Mouse (Mus musculus) limb, embryonic 13.5 days (tissue): Measurements from ENCODE around the gene Tmem222. TPM values are rescaled to one million over a fixed set of nuclear protein-coding genes. Genes with fewer than 3 reads are reported as not detected.

Experiments used
- ATAC-seq: fragments of 200-750 bp; cut with Nextera tagmentation; 2 replicates; pipeline ENCODE4 v1.8.0; 2017; ENCODE audit warnings: low read depth, moderate number of reproducible peaks, moderate TSS enrichment; ENCODE audit not compliant: low FRiP score
- H3K27ac ChIP-seq: fragments of 300-500 bp; sonication (generic); 2 replicates; pipeline ENCODE4 v1.5.1; 2015; ENCODE audit warnings: inconsistent platforms, mild to moderate bottlenecking, moderate library complexity
- H3K27me3 ChIP-seq: fragments of 300-500 bp; sonication (generic); 2 replicates; pipeline ENCODE4 v1.6.1; 2015; ENCODE audit warnings: mild to moderate bottlenecking, inconsistent platforms
- H3K36me3 ChIP-seq: fragments of 300-500 bp; sonication (generic); 2 replicates; pipeline ENCODE4 v1.6.1; 2015; ENCODE audit warnings: inconsistent platforms, mild to moderate bottlenecking, moderate library complexity
- H3K4me1 ChIP-seq: fragments of 300-500 bp; sonication (generic); 2 replicates; pipeline ENCODE4 v1.6.1; 2015; ENCODE audit warnings: inconsistent platforms
- H3K4me2 ChIP-seq: fragments of 300-500 bp; sonication (generic); replicated peaks from 2 replicates; pipeline ENCODE4 v1.6.1; 2015; ENCODE audit warnings: inconsistent platforms, mild to moderate bottlenecking, moderate library complexity
- H3K4me3 ChIP-seq: fragments of 300-500 bp; sonication (generic); 2 replicates; pipeline ENCODE4 v1.5.1; 2015; ENCODE audit warnings: moderate library complexity, mild to moderate bottlenecking, inconsistent platforms
- H3K9ac ChIP-seq: fragments of 300-500 bp; sonication (generic); 2 replicates; pipeline ENCODE4 v1.6.1; 2015; ENCODE audit warnings: mild to moderate bottlenecking, inconsistent platforms
- H3K9me3 ChIP-seq: fragments of 300-500 bp; sonication (generic); 2 replicates; pipeline ENCODE4 v1.6.1; 2016; ENCODE audit warnings: inconsistent platforms
- WGBS: fragments of 180-500 bp; shearing (Covaris S2); methylation state at CpG from one replicate; pipeline ENCODE4 v1.1.7; 2015; 5-methylcytosine and 5-hydroxymethylcytosine counted together
- polyA plus RNA-seq: library from polyadenylated mRNA; unstranded; fragments of >200 nt; fragmentation: Nextera tagmentation; extraction: Ambion mirVana; gene quantifications from 2 replicates; pipeline ENCODE4 v1.2.1, GENCODE M21; 2015

Tmem222 gene
- polyA plus RNA-seq, 1 experiment from 2014 or later, result 84.0 TPM

DNA sequence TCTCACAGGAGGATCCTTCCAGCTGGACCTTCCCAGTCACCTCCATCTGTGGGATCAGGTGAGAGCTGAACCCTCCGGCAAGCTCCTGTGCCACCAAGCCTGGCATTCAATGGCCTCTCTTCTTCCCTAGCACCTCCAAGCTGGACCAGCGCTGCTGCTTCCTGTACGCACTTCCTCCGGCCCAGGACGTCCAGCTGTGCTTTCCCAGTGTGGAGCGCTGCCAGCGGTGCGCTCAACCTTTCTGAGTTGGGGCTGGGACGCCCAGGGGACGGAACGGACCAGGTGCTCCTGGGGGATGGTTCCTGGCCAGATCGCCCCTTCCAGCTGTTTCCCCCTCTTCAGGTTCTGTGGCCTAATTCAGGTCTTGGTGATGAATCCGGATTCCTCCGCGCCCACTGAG, 30.5 kb downstream of the Tmem222 start:
- no peak overlapping the region for H3K4me3 ChIP-seq
- no peak overlapping the region for H3K27ac ChIP-seq
- peak overlapping the region; percentile 21 for H3K4me2 ChIP-seq
- H3K27me3 ChIP-seq, result peaks cover 88% of the 10 kb centered on the region
- 22% methylated on average over 15 of the region's 15 CpGs for WGBS
- H3K4me1 ChIP-seq, result peaks cover 24% of the 10 kb centered on the region
- no peaks in the 10 kb centered on the region for H3K36me3 ChIP-seq
- no peaks in the 10 kb centered on the region for H3K9me3 ChIP-seq
- H3K9ac ChIP-seq, result peak overlapping the region; percentile 39
- ATAC-seq, result no peak

DNA sequence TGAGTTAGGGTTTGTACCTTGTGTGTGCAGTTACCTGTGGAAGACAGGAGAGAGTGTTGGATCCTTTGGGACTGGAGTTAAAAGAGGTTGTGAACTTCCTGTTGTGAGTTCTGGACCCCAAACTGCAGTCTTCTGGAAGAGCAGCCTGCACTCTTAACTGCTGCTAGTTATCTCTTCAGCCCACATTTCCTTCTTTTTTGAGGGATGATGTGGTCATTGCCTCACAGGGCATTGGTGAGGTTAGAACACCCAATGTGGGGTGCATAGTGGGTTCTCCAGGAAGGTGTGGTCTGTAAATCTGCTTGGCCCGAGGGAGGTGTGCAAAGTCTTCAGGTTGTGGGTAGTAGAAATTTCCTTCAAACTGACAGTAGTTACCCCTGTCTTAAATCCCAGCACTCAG, 33.3 kb downstream of the Tmem222 start:
- peaks cover 17% of the 10 kb centered on the region for H3K4me1 ChIP-seq
- WGBS, result 83% methylated on average over 1 of the region's 1 CpGs

DNA sequence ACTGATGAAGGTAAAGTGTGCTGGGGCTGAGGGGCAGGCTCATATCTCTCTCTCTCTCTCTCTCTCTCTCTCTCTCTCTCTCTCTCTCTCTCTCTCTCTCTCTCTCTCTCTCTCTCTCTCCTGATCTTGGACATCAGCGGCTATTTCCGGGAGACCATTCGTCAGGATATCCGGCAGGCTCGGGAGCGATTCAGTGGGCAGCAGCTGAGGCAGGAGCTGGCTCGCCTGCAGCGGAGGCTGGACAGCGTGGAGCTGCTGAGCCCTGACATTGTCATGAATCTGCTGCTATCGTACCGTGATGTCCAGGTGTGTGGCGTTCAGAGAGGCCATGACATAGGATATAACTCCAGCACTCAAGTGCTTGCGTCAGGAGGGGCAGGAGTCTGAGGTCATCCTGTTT, 34.1 kb downstream of the Tmem222 start:
- WGBS, result 47% methylated on average over 11 of the region's 13 CpGs
- Histone ChIP-seq H3K36me3 (no peaks in the 10 kb centered on the region), H3K9me3 (no peaks in the 10 kb centered on the region), H3K9ac (no peak overlapping the region), H3K4me2 (no peak overlapping the region), H3K4me1 (peaks cover 17% of the 10 kb centered on the region), H3K4me3 (no peak overlapping the region), H3K27ac (no peak overlapping the region), H3K27me3 (peaks cover 72% of the 10 kb centered on the region)
- ATAC-seq, result no peak

More for the DNA sequence above, 33.3 kb downstream of the Tmem222 start:
- H3K27me3 ChIP-seq, result peaks cover 79% of the 10 kb centered on the region
- H3K9me3 ChIP-seq, result no peaks in the 10 kb centered on the region
- H3K4me3 ChIP-seq, result no peak overlapping the region
- ATAC-seq, result no peak
- H3K9ac ChIP-seq, result no peak overlapping the region
- no peak overlapping the region for H3K4me2 ChIP-seq
- no peaks in the 10 kb centered on the region for H3K36me3 ChIP-seq
- no peak overlapping the region for H3K27ac ChIP-seq

DNA sequence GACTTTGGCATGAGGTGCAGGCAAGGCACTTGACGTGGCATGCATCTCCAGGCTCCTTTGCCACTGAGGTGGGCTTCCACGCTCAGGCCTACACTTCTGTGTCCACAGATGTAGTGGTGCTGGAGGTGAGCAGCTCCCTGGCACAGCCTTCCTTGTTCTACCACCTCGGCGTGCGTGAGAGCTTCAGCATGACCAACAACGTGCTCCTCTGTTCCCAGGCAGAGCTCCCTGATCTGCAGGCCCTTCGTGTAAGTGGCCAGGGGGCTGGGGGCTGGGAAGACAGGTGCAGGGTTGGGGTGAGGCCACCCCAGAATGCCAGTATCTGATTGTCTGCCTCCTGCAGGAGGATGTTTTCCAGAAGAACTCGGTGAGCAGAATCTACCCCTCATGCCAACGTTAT, 34.9 kb downstream of the Tmem222 start:
- peaks cover 64% of the 10 kb centered on the region for H3K27me3 ChIP-seq
- no peak overlapping the region for H3K4me2 ChIP-seq
- no peak overlapping the region for H3K9ac ChIP-seq

DNA sequence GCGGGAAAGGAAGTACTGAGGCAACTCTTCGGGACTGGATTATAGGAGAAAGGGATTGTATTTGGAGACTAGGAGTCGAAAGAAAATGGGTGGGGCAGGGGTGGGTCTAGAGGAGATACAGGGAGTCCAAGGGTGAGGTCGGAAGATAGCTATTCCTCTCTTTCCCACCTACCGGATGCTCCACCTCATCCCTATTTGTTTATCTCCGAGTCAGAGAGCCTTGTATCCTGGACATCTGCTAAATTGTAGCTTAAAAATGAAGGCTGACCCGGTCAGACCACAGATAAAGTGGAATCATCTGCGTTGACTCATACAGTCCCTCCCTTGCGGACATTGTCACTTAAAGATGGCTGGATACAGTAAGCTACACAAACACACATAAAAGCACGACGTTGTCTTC, 35.7 kb downstream of the Tmem222 start:
- no peak for ATAC-seq
- H3K9ac ChIP-seq, result 0 out of 2 replicates have a peak overlapping the region, but pooled peaks have one; percentile 72
- WGBS, result 33% methylated on average over 11 of the region's 11 CpGs

More for the DNA sequence above, 34.9 kb downstream of the Tmem222 start:
- peaks cover 17% of the 10 kb centered on the region for H3K4me1 ChIP-seq
- no peak overlapping the region for H3K4me3 ChIP-seq
- H3K36me3 ChIP-seq, result no peaks in the 10 kb centered on the region
- H3K9me3 ChIP-seq, result no peaks in the 10 kb centered on the region
- 67% methylated on average over 9 of the region's 9 CpGs for WGBS
- no peak for ATAC-seq
- H3K27ac ChIP-seq, result no peak overlapping the region

DNA sequence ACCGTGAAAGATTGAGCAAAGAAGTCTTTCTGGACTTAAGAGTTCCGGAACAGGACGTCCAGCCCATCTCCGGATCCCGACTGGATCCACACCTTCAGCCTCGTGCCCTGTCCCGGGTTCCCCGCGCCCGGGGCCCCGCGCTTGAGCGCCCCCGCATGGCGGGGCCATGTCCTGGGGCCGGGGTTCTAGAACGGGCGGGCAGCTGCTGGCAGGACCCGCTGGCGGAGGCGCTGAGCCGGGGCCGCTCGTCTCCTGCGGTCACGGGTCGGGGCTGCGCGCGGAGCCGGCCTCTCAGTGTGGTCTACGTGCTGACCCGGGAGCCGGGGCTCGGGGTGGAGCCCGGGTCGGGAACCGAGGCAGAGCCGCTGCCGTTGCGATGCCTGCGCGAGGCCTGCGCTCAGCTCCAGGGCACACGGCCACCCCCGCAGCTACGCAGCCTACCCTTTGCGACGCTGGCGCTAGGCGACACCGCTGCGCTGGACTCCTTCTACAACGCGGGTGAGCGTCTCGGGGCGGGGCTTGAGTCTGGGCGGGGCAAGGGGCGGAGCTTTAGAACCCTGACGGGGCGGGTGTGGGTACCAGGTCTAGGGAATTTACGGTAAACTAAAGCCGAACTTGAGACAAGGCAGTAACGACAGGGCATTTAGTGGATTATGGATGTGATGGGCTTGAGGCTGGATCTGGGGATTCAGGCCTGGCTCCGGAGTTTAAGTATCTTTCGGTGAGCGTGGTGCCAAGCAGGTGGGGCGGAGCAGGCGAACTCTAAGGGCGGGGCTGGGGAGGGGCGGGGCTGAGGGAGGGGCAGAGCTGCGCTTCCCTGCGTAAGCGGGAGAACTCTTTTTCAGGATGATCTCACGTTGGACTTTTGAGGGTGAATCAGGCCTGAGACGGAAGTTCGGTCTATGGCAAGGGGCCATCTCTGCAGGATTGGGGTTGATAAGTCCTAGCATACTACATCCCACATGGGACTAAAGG, 36.4 kb downstream of the Tmem222 start:
- Histone ChIP-seq H3K4me3 (peak overlapping the region; percentile 61), H3K27ac (peak overlapping the region; percentile 44; the same call in 1 of the 2 replicates), H3K27me3 (peaks cover 49% of the 10 kb centered on the region), H3K4me2 (peak overlapping the region; percentile 87), H3K9ac (peak overlapping the region; percentile 72), H3K4me1 (peaks cover 7% of the 10 kb centered on the region), H3K36me3 (no peaks in the 10 kb centered on the region), H3K9me3 (no peaks in the 10 kb centered on the region)
- peak; percentile 92 for ATAC-seq
- under 1% methylated on average over 77 of the region's 78 CpGs for WGBS

More for the DNA sequence above, 35.7 kb downstream of the Tmem222 start:
- Histone ChIP-seq H3K4me2 (peak overlapping the region; percentile 87), H3K27ac (no peak overlapping the region), H3K9me3 (no peaks in the 10 kb centered on the region), H3K4me1 (peaks cover 11% of the 10 kb centered on the region), H3K27me3 (peaks cover 56% of the 10 kb centered on the region), H3K36me3 (no peaks in the 10 kb centered on the region), H3K4me3 (peak overlapping the region; percentile 61)

DNA sequence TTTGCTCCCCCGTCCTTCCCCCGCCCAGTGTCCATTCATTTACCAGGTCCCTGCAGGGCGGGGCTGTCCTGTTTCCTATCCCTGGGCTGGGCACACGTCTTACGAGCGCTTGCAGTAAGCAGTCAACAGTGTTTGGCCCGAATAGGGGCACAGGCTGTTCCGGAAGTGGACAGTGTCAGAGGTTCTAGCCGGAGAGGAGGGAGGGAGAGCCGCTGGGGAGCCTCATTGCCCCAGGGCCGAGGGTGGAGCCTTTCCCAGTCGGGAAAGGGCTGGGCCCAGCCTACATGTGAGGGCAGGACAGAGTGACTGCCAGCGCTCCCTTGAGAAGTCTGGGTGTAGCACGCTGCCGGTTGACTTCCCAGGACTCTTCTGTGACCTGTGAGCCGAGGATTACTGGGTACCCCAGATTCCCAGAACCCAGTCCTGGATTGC, 37.1 kb downstream of the Tmem222 start, which contains the start of gene Map3k6:
Map3k6 (plus strand) TSS at position 329 of the 432 bp plus-strand sequence.
- peak within 1 kb of the TSS; percentile 44; the same call in 1 of the 2 replicates for H3K27ac ChIP-seq
- H3K9me3 ChIP-seq, result no peaks in the 10 kb centered on the region
- peaks cover 7% of the 10 kb centered on the region for H3K4me1 ChIP-seq
- peak within 1 kb of the TSS; percentile 87 for H3K4me2 ChIP-seq
- H3K27me3 ChIP-seq, result peaks cover 44% of the 10 kb centered on the region
- 4% methylated on average over 16 of the region's 16 CpGs for WGBS
- peak within 1 kb of the TSS; percentile 61 for H3K4me3 ChIP-seq
- no peaks in the 10 kb centered on the region for H3K36me3 ChIP-seq
- ATAC-seq, result no peak
- peak within 1 kb of the TSS; percentile 72 for H3K9ac ChIP-seq

DNA sequence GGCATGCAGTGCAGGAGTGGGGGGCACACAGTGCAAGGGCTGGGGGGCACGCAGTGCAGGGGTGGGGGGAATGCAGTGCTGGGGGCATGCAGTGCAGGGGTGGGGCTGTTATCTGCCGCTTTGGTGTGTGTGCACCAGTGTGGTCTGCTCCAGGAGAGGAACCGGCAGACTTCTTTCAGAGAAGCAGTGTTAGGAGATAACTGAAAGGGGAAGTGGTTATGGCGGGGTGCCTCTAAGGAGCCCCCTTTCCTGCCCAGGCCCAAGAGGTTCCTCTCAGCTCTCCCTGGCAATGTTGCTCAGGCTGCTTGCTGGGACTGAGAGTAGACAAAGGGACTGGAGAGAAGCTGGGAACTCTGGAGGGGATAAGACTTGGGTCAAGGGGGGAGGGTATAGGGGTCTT, 39.7 kb downstream of the Tmem222 start:
- Histone ChIP-seq H3K9me3 (no peaks in the 10 kb centered on the region), H3K27ac (no peak overlapping the region), H3K4me3 (no peak overlapping the region), H3K9ac (no peak overlapping the region), H3K36me3 (no peaks in the 10 kb centered on the region), H3K4me2 (no peak overlapping the region), H3K27me3 (peaks cover 33% of the 10 kb centered on the region), H3K4me1 (peaks cover 7% of the 10 kb centered on the region)
- ATAC-seq, result no peak
- 83% methylated on average over 4 of the region's 4 CpGs for WGBS

DNA sequence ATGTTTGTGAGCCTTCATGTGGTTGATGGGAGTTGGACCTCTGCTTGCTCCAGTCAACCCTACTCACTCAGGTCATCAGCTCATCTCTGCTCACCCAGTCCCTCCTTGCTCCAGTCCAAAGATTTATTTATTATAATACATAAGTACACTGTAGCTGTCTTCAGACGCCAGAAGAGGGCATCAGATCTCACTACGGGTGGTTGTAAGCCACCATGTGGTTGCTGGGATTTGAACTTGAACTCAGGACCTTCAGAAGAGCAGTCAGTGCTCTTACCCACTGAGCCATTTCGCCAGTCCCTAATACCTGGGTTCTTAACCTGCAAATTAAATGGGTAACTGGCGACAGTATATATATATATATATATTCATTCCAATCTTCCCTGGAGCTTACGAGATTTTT, 42.2 kb downstream of the Tmem222 start:
- Histone ChIP-seq H3K9me3 (no peaks in the 10 kb centered on the region), H3K27me3 (peaks cover 15% of the 10 kb centered on the region), H3K4me1 (peaks cover 2% of the 10 kb centered on the region), H3K4me3 (no peak overlapping the region), H3K4me2 (no peak overlapping the region), H3K9ac (no peak overlapping the region), H3K27ac (no peak overlapping the region), H3K36me3 (no peaks in the 10 kb centered on the region)
- no peak for ATAC-seq
- WGBS, result 77% methylated on average over 5 of the region's 5 CpGs

DNA sequence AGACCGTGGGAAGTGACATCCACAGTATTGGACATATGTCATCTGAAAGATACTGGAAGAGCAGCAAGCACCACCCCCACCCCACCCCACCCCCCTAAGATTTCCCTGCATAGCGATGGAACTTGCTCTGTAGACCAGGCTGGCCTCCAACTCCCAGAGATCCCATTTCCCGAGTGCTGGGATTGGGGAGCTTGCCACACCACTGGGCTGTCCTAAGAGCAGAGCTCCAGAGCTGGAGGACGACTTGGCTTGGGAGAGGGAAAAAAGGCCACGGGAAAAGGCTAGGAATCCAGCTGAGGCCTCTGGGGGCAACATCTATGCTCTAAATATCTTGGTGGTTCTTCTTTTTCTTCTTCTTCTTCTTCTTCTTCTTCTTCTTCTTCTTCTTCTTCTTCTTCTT, 42.8 kb downstream of the Tmem222 start:
- ATAC-seq, result no peak
- Histone ChIP-seq H3K4me1 (0 out of 2 replicates have a peak, but pooled peaks cover 3% of the 10 kb centered on the region), H3K27me3 (peaks cover 8% of the 10 kb centered on the region; the same call in 1 of the 2 replicates), H3K36me3 (no peaks in the 10 kb centered on the region), H3K27ac (no peak overlapping the region), H3K4me2 (no peak overlapping the region), H3K4me3 (no peak overlapping the region), H3K9me3 (no peaks in the 10 kb centered on the region), H3K9ac (no peak overlapping the region)
- 57% methylated on average over 5 of the region's 5 CpGs for WGBS

DNA sequence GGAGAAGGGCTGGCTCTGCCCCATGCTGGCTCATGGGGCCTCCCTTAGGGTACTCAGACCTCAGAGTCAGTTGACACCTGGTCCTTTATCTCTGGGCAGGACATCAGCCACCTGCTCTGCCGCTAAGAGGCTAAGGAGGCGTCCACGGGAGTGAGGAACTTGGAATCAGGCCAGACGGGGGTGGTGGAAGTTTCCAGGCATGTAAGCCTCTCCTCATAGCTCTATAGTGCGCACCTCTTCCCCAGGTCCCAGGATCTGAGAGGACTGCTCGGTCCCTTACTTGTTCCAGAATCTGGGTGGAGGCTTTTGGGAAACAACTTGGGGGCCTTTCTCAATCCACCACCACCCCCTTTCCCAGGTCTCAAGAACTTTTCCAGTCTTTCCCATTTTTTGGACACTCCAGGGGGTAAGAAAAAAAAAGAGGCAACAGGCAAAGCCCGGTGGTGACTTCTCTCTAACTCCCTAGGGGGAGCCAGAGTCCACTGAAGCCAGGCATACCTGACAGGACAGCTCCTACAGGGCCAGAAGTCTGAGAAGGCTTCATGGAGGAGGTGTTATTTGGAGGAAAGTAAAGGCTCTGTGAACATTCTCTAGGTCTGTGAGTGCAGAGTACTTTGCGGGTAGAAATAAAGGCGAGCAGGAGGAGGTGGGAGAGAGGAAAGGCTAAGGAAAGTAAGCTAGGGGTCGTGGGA, 44.2 kb downstream of the Tmem222 start:
- no peak overlapping the region for H3K4me2 ChIP-seq
- H3K4me3 ChIP-seq, result no peak overlapping the region
- 0 out of 2 replicates have a peak, but pooled peaks cover 6% of the 10 kb centered on the region for H3K27me3 ChIP-seq
- no peak overlapping the region for H3K9ac ChIP-seq
- H3K36me3 ChIP-seq, result no peaks in the 10 kb centered on the region
- no peak for ATAC-seq
- H3K4me1 ChIP-seq, result 0 out of 2 replicates have a peak, but pooled peaks cover 7% of the 10 kb centered on the region
- WGBS, result 37% methylated on average over 10 of the region's 10 CpGs
- no peak overlapping the region for H3K27ac ChIP-seq
- no peaks in the 10 kb centered on the region for H3K9me3 ChIP-seq

DNA sequence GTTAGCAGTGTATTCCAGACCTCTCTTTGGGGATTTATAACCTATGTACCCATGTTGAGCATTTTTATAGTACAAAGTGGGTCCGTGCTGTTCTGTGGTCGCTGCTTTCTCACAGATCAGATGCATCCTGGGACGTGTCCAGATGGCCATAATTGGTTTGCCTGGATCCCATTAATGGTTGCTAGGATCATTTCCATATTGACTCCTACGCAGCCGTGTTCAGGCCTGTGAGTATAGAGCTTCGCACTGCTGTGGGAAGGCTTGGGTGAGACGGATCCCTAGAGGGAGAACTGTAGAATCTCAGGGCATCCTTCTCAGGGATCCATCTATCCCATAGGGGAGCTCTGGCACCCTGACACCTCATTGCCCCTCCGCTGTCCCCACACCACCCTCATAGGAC, 48.0 kb downstream of the Tmem222 start:
- H3K27me3 ChIP-seq, result 0 out of 2 replicates have a peak, but pooled peaks cover 3% of the 10 kb centered on the region
- ATAC-seq, result no peak
- H3K27ac ChIP-seq, result no peak overlapping the region
- WGBS, result 33% methylated on average over 8 of the region's 8 CpGs
- no peaks in the 10 kb centered on the region for H3K36me3 ChIP-seq
- no peak overlapping the region for H3K9ac ChIP-seq
- no peak overlapping the region for H3K4me3 ChIP-seq
- H3K4me2 ChIP-seq, result no peak overlapping the region
- peaks cover 9% of the 10 kb centered on the region; the same call in 1 of the 2 replicates for H3K4me1 ChIP-seq
- no peaks in the 10 kb centered on the region for H3K9me3 ChIP-seq
